Mouse (Mus musculus) limb, embryonic 14.5 days (tissue): ENCODE data around the gene Tmem128. TPM values are rescaled to one million over a fixed set of nuclear protein-coding genes. Genes with fewer than 3 reads are reported as not detected.

ENCODE experiments used
- ATAC-seq: fragments of 200-750 bp; cut with Nextera tagmentation; 2 replicates; pipeline ENCODE4 v1.8.0; 2017; ENCODE audit warnings: low read depth, moderate number of reproducible peaks, moderate TSS enrichment; ENCODE audit not compliant: low FRiP score
- DNase-seq: peaks from one replicate; pipeline ENCODE4 v3.0.0-alpha.2; 2015; ENCODE audit warnings: low spot score
- H3K27ac ChIP-seq: fragments of 300-500 bp; sonication (generic); replicated peaks from 2 replicates; pipeline ENCODE4 v1.5.1; 2014; ENCODE audit warnings: low read depth, mild to moderate bottlenecking, low read length, moderate library complexity, mixed read lengths
- H3K27me3 ChIP-seq: fragments of 300-500 bp; sonication (generic); 2 replicates; pipeline ENCODE4 v1.6.1; 2014; ENCODE audit warnings: low read length, mixed read lengths; ENCODE audit not compliant: control insufficient read depth, insufficient read depth
- H3K36me3 ChIP-seq: fragments of 300-500 bp; sonication (generic); 2 replicates; pipeline ENCODE4 v1.6.1; 2014; ENCODE audit warnings: mild to moderate bottlenecking, low read length, moderate library complexity, mixed read lengths; ENCODE audit not compliant: control insufficient read depth, insufficient read depth
- H3K4me1 ChIP-seq: fragments of 300-500 bp; sonication (generic); 2 replicates; pipeline ENCODE4 v1.6.1; 2014; ENCODE audit warnings: antibody characterized with exemption, low read length, mixed read lengths; ENCODE audit not compliant: control insufficient read depth, insufficient read depth
- H3K4me2 ChIP-seq: fragments of 300-500 bp; sonication (generic); replicated peaks from 2 replicates; pipeline ENCODE4 v1.6.1; 2014; ENCODE audit warnings: low read depth, mild to moderate bottlenecking, low read length, moderate library complexity; ENCODE audit not compliant: severe bottlenecking
- H3K4me3 ChIP-seq: fragments of 300-500 bp; sonication (generic); replicated peaks from 2 replicates; pipeline ENCODE4 v1.5.1; 2014; ENCODE audit warnings: low read length
- H3K9ac ChIP-seq: fragments of 300-500 bp; sonication (generic); 2 replicates; pipeline ENCODE4 v1.6.1; 2014; ENCODE audit warnings: mild to moderate bottlenecking, low read depth, low read length, moderate library complexity; ENCODE audit not compliant: severe bottlenecking
- H3K9me3 ChIP-seq: fragments of 300-500 bp; sonication (generic); 2 replicates; pipeline ENCODE4 v1.6.1; 2016; ENCODE audit warnings: low read length; ENCODE audit not compliant: control insufficient read depth
- POLR2A ChIP-seq: fragments of 200-500 bp; IDR thresholded peaks from 2 replicates; pipeline ENCODE4 v1.8.0; 2012; ENCODE audit warnings: inconsistent platforms, mild to moderate bottlenecking, moderate library complexity, borderline replicate concordance; ENCODE audit not compliant: insufficient read depth, insufficient read length; ENCODE audit errors: extremely low read depth
- WGBS: fragments of 180-500 bp; shearing (Covaris S2); extraction: QIAGEN DNeasy Blood & Tissue Kit; methylation state at CpG from one replicate; pipeline ENCODE4 v1.1.7; 2014; 5-methylcytosine and 5-hydroxymethylcytosine counted together
- polyA plus RNA-seq, 2 experiments: library from polyadenylated mRNA; depleted of rRNA in 1 of 2; stranded (reverse) in 1 of 2; unstranded in 1 of 2; fragments of >200 nt; fragmentation: Nextera tagmentation in 1 of 2; extraction: Ambion mirVana in 1 of 2; gene quantifications; 2 replicates each; pipeline versions ENCODE4 v1.2.1 to v1.2.3; 2012 to 2014

Tmem128 gene
- polyA plus RNA-seq, 2 experiments = 51.1 to 70.0 TPM

GRCm38 (mm10) chr5:38302651-38303050, 42.7 kb downstream of the Tmem128 start:
- no peak overlapping the region for H3K4me2 ChIP-seq
- no peaks in the 10 kb centered on the region for H3K9me3 ChIP-seq
- ATAC-seq (no peak), DNase-seq (no peak)
- TF ChIP-seq POLR2A = no peak
- H3K4me3 ChIP-seq = no peak overlapping the region
- no peak overlapping the region for H3K27ac ChIP-seq
- no peak overlapping the region for H3K9ac ChIP-seq
- 63% methylated on average over 12 of the region's 12 CpGs for WGBS
- no peaks in the 10 kb centered on the region for H3K36me3 ChIP-seq
- H3K4me1 ChIP-seq = no peaks in the 10 kb centered on the region; the same call in 1 of the 2 replicates
- no peaks in the 10 kb centered on the region for H3K27me3 ChIP-seq

GRCm38 (mm10) chr5:38305241-38305640, 45.3 kb downstream of the Tmem128 start:
- no peaks in the 10 kb centered on the region for H3K4me1 ChIP-seq
- H3K9me3 ChIP-seq = no peaks in the 10 kb centered on the region
- DNase-seq (no peak), ATAC-seq (no peak)
- no peak overlapping the region for H3K4me2 ChIP-seq
- H3K9ac ChIP-seq = no peak overlapping the region
- H3K4me3 ChIP-seq = no peak overlapping the region
- no peaks in the 10 kb centered on the region for H3K27me3 ChIP-seq
- 73% methylated on average over 2 of the region's 2 CpGs for WGBS
- no peak for TF ChIP-seq POLR2A
- no peak overlapping the region for H3K27ac ChIP-seq
- no peaks in the 10 kb centered on the region for H3K36me3 ChIP-seq

GRCm38 (mm10) chr5:38307255-38308101, 47.5 kb downstream of the Tmem128 start:
- Histone ChIP-seq H3K27ac (no peak overlapping the region), H3K4me2 (peak overlapping the region; percentile 54), H3K9ac (no peak overlapping the region), H3K9me3 (no peaks in the 10 kb centered on the region), H3K27me3 (no peaks in the 10 kb centered on the region), H3K4me1 (no peaks in the 10 kb centered on the region), H3K36me3 (no peaks in the 10 kb centered on the region), H3K4me3 (peak overlapping the region; percentile 31)
- ATAC-seq (peak; percentile 87), DNase-seq (peak; percentile 83)
- WGBS = 9% methylated on average over 26 of the region's 26 CpGs
- no peak for TF ChIP-seq POLR2A

- no peak overlapping the region for H3K27ac ChIP-seq
- H3K27me3 ChIP-seq = no peaks in the 10 kb centered on the region
- no peak overlapping the region for H3K4me2 ChIP-seq
- H3K9ac ChIP-seq = no peak overlapping the region
- no peaks in the 10 kb centered on the region for H3K36me3 ChIP-seq
- no peak overlapping the region for H3K4me3 ChIP-seq
- no peak for TF ChIP-seq POLR2A
- 45% methylated on average over 5 of the region's 5 CpGs for WGBS
- no peaks in the 10 kb centered on the region for H3K9me3 ChIP-seq
- ATAC-seq (0 out of 2 replicates have a peak, but pooled peaks have one; percentile 25), DNase-seq (peak; percentile 17)
- H3K4me1 ChIP-seq = no peaks in the 10 kb centered on the region
Observed at GRCm38 (mm10) chr5:38308873-38309272, 48.9 kb downstream of the Tmem128 start.

GRCm38 (mm10) chr5:38309795-38310194, 49.8 kb downstream of the Tmem128 start:
- H3K4me1 ChIP-seq = no peaks in the 10 kb centered on the region
- H3K27ac ChIP-seq = no peak overlapping the region
- no peak overlapping the region for H3K9ac ChIP-seq
- no peak overlapping the region for H3K4me2 ChIP-seq
- no peaks in the 10 kb centered on the region for H3K36me3 ChIP-seq
- WGBS = 79% methylated on average over 3 of the region's 3 CpGs
- no peak for TF ChIP-seq POLR2A
- no peaks in the 10 kb centered on the region for H3K9me3 ChIP-seq
- DNase-seq (no peak), ATAC-seq (no peak)
- H3K27me3 ChIP-seq = no peaks in the 10 kb centered on the region
- no peak overlapping the region for H3K4me3 ChIP-seq

Other genes starting within 250 kb of the Tmem128 start
- 35.2 and 43.1 TPM in 2 replicates for gene Stx18, start 221.4 kb upstream of the Tmem128 start, polyA plus RNA-seq (2012; rRNA removed)
- 49.0 and 52.3 TPM in 2 replicates for gene Stx18, start 221.4 kb upstream of the Tmem128 start, polyA plus RNA-seq (2014; fragmentation: Nextera tagmentation; extraction: Ambion mirVana)
- 107 and 151 TPM in 2 replicates for gene Nsg1, start 100.3 kb upstream of the Tmem128 start, polyA plus RNA-seq (2012; rRNA removed)
- gene Nsg1, start 100.3 kb upstream of the Tmem128 start, polyA plus RNA-seq (2014; fragmentation: Nextera tagmentation; extraction: Ambion mirVana) = 33.8 and 34.7 TPM in 2 replicates
- gene Zbtb49, start 39.7 kb upstream of the Tmem128 start, polyA plus RNA-seq (2012; rRNA removed) = 22.3 and 27.9 TPM in 2 replicates
- 12.4 and 14.0 TPM in 2 replicates for gene Zbtb49, start 39.7 kb upstream of the Tmem128 start, polyA plus RNA-seq (2014; fragmentation: Nextera tagmentation; extraction: Ambion mirVana)
- gene Lyar, start 39.7 kb upstream of the Tmem128 start, polyA plus RNA-seq (2012; rRNA removed) = 29.4 and 54.7 TPM in 2 replicates
- 75.1 and 85.2 TPM in 2 replicates for gene Lyar, start 39.7 kb upstream of the Tmem128 start, polyA plus RNA-seq (2014; fragmentation: Nextera tagmentation; extraction: Ambion mirVana)
- 0.04 TPM in 1 of 2 replicates, not detected in the other for gene Otop1, start 15.8 kb downstream of the Tmem128 start, polyA plus RNA-seq (2012; rRNA removed)
- gene Otop1, start 15.8 kb downstream of the Tmem128 start, polyA plus RNA-seq (2014; fragmentation: Nextera tagmentation; extraction: Ambion mirVana) = not detected in 2 replicates
- 0.04 and 0.12 TPM in 2 replicates for gene Drd5, start 59.2 kb downstream of the Tmem128 start, polyA plus RNA-seq (2012; rRNA removed)
- gene Drd5, start 59.2 kb downstream of the Tmem128 start, polyA plus RNA-seq (2014; fragmentation: Nextera tagmentation; extraction: Ambion mirVana) = 0.06 TPM in 1 of 2 replicates, not detected in the other
- 0.51 and 0.85 TPM in 2 replicates for gene Slc2a9, start 243.0 kb downstream of the Tmem128 start, polyA plus RNA-seq (2012; rRNA removed)
- gene Slc2a9, start 243.0 kb downstream of the Tmem128 start, polyA plus RNA-seq (2014; fragmentation: Nextera tagmentation; extraction: Ambion mirVana) = 0.57 and 0.66 TPM in 2 replicates